11 mouse cellular contexts compared by ENCODE assay signal in genomic region chr2:181135446-181135818, GRCm38 (mm10). TPM values are rescaled to one million over a fixed set of nuclear protein-coding genes. Genes with fewer than 3 reads are reported as not detected.
DNase-seq lines count a peak whose midpoint lies in the region; ATAC-seq and TF ChIP-seq lines count a peak whose summit lies in the region.
"Had no signal": no experiment of that assay in that cellular context is flagged by ENCODE, and none has a peak within 500 bp of the region (broad histone marks: within the 10 kb centered on the region; RNA-seq: fewer than 3 reads in every experiment).

No protein-coding gene starts in this region.

- no peak overlapping the region for H3K9ac ChIP-seq in heart, embryonic 14.5 days (ENCODE audit: low read length)
- H3K9ac ChIP-seq in ES-E14 (ENCODE audit: insufficient read depth, low read depth, low read length, poor library complexity, severe bottlenecking), result no peak overlapping the region
- H3K9ac ChIP-seq in forebrain, postnatal 0 days, result peak overlapping the region; percentile 94
- H3K9ac ChIP-seq in limb, embryonic 15.5 days, result no peak overlapping the region
- H3K9ac ChIP-seq: liver, embryonic 13.5 days had no signal

- no peak for DNase-seq in heart, postnatal 36 days
- DNase-seq in ES-E14 (ENCODE audit: low read depth, low spot score) (no peak), MN1 (ENCODE audit: low spot score) (no peak)
- no peak for DNase-seq in forebrain, postnatal 0 days
- no peak for DNase-seq in adrenal gland, adult 2 months
- DNase-seq in lung, postnatal 36 days, result no peak
- DNase-seq: kidney, adult 18-20 months; liver, embryonic 13.5 days had no signal

- peak overlapping the region; percentile 68 for H3K4me2 ChIP-seq in heart, embryonic 14.5 days (ENCODE audit: low read length)
- peak overlapping the region; percentile 74 for H3K4me2 ChIP-seq in forebrain, postnatal 0 days (ENCODE audit: low read depth)
- H3K4me2 ChIP-seq in limb, embryonic 15.5 days, result peak overlapping the region; percentile 76

- no peak overlapping the region for H3K27ac ChIP-seq in heart, embryonic 14.5 days (replicated peaks in 1 of 2; ENCODE audit: control insufficient read depth in 1 of 2, insufficient read depth in 1 of 2, low read depth in 2 of 2, low read length in 2 of 2)
- H3K27ac ChIP-seq in ES-E14 (ENCODE audit: insufficient read depth, low read depth, low read length, poor library complexity, severe bottlenecking), result no peak overlapping the region
- peak overlapping the region; percentile 98 for H3K27ac ChIP-seq in forebrain, postnatal 0 days (ENCODE audit: low read depth, low read length)
- no peak overlapping the region for H3K27ac ChIP-seq in limb, embryonic 15.5 days
- H3K27ac ChIP-seq: liver, embryonic 13.5 days had no signal

- H3K4me1 ChIP-seq in heart, embryonic 14.5 days (ENCODE audit: control insufficient read depth in 2 of 2, insufficient read depth in 2 of 2, low read length in 2 of 2), result peaks cover 0 to 8% of the 10 kb centered on the region in 2 experiments; a peak in 3 of 4 replicates
- H3K4me1 ChIP-seq in ES-E14 (ENCODE audit: control insufficient read depth in 2 of 2, insufficient read depth in 2 of 2, low read length in 2 of 2, poor library complexity in 1 of 2), result peaks cover 0 to 4% of the 10 kb centered on the region in 2 experiments; a peak in 1 of 4 replicates
- peaks cover 28% of the 10 kb centered on the region for H3K4me1 ChIP-seq in forebrain, postnatal 0 days (ENCODE audit: insufficient read depth)
- peaks cover 12% of the 10 kb centered on the region for H3K4me1 ChIP-seq in limb, embryonic 15.5 days
- H3K4me1 ChIP-seq: liver, embryonic 13.5 days had no signal

- no peak for TF ChIP-seq CTCF in forebrain, postnatal 0 days (IDR thresholded peaks at IDR 0.05; ENCODE audit: low read depth)

- in situ Hi-C loops in ES-E14 (cut with MboI; ENCODE audit: low sequenced_read_pairs in 2 of 2, unreplicated experiment in 2 of 2), result no loop called here

- H3K4me3 ChIP-seq in heart, embryonic 14.5 days (ENCODE audit: control insufficient read depth in 1 of 2, insufficient read depth in 1 of 2, low read depth in 1 of 2, low read length in 2 of 2), result peak overlapping the region in 1 of 2 experiments; percentile 44; a peak in 2 of 4 replicates
- H3K4me3 ChIP-seq in ES-E14 (ENCODE audit: insufficient read depth in 1 of 2, low read depth in 1 of 2, low read length in 2 of 2, poor library complexity in 1 of 2, severe bottlenecking in 1 of 2), result peak overlapping the region; percentile 88; a peak in 3 of 4 replicates
- peak overlapping the region; percentile 81 for H3K4me3 ChIP-seq in forebrain, postnatal 0 days (ENCODE audit: low read depth, low read length)
- H3K4me3 ChIP-seq in limb, embryonic 15.5 days, result peak overlapping the region; percentile 43

- peaks cover 77% of the 10 kb centered on the region for H3K27me3 ChIP-seq in heart, embryonic 14.5 days (ENCODE audit: control insufficient read depth, insufficient read depth, low read length)
- peaks cover 9% of the 10 kb centered on the region for H3K27me3 ChIP-seq in forebrain, postnatal 0 days (ENCODE audit: insufficient read depth, low read length)
- peaks cover 70% of the 10 kb centered on the region for H3K27me3 ChIP-seq in limb, embryonic 15.5 days

- ATAC-seq in heart, embryonic 14.5 days (ENCODE audit: insufficient number of reproducible peaks, insufficient read depth, low FRiP score, low read depth), result no peak
- no peak for ATAC-seq in forebrain, postnatal 0 days
- no peak for ATAC-seq in limb, embryonic 15.5 days (ENCODE audit: insufficient number of reproducible peaks, low FRiP score, low TSS enrichment, low read depth)

- WGBS in heart, embryonic 14.5 days, result 11% methylated on average over 4 of the region's 4 CpGs
- WGBS in forebrain, postnatal 0 days, result 5% methylated on average over 4 of the region's 4 CpGs
- WGBS in limb, embryonic 15.5 days, result 9% methylated on average over 4 of the region's 4 CpGs

- intact Hi-C loops in heart, postnatal 36 days (cut with DNase I), result no loop called here

- no peaks in the 10 kb centered on the region for H3K9me3 ChIP-seq in heart, embryonic 14.5 days (ENCODE audit: control insufficient read depth, low read length)
- H3K9me3 ChIP-seq in ES-E14 (ENCODE audit: control insufficient read depth, insufficient read depth, low read depth, low read length), result no peaks in the 10 kb centered on the region
- H3K9me3 ChIP-seq in forebrain, postnatal 0 days (ENCODE audit: low read length), result no peaks in the 10 kb centered on the region
- no peaks in the 10 kb centered on the region for H3K9me3 ChIP-seq in limb, embryonic 15.5 days
- H3K9me3 ChIP-seq: liver, embryonic 13.5 days had no signal

- no peaks in the 10 kb centered on the region for H3K36me3 ChIP-seq in heart, embryonic 14.5 days (ENCODE audit: control insufficient read depth, insufficient read depth, low read length)
- H3K36me3 ChIP-seq in ES-E14 (ENCODE audit: control insufficient read depth, insufficient read depth, low read length, poor library complexity, severe bottlenecking), result no peaks in the 10 kb centered on the region
- no peaks in the 10 kb centered on the region for H3K36me3 ChIP-seq in forebrain, postnatal 0 days (ENCODE audit: insufficient read depth)
- no peaks in the 10 kb centered on the region for H3K36me3 ChIP-seq in limb, embryonic 15.5 days
- H3K36me3 ChIP-seq: liver, embryonic 13.5 days had no signal

TF ChIP-seq in ES-E14, 5 proteins besides CTCF, POLR2A, EP300 and RAD21:
- TF ChIP-seq CHD2 (IDR thresholded peaks at IDR 0.05; ENCODE audit: low read depth, low read length), result no peak

RNA-seq across cellular contexts. Expression of gene Kcnq2, which starts 0.3 kb away (rescaled TPM):
- 0.11 TPM in 1 of 2 replicates, not detected in the other for polyA plus RNA-seq in heart, embryonic 14.5 days (2014; fragmentation: Nextera tagmentation; extraction: Ambion mirVana)
- total RNA-seq in heart, postnatal 36 days (2021), result not detected
- 4.6 and 11.6 TPM in 2 replicates for total RNA-seq in ES-E14 (2012; rRNA removed)
- 113 and 134 TPM in 2 replicates for total RNA-seq in forebrain, postnatal 0 days (2014; rRNA removed)
- polyA plus RNA-seq in forebrain, postnatal 0 days (2015; fragmentation: Nextera tagmentation; extraction: Ambion mirVana), result 24.7 and 31.7 TPM in 2 replicates
- 0.15 TPM in 1 of 2 replicates, not detected in the other for polyA plus RNA-seq in limb, embryonic 15.5 days (2015; fragmentation: Nextera tagmentation; extraction: Ambion mirVana)
- 1 to 10 TPM; 5.2 to 5.4 TPM for total RNA-seq in adrenal gland, adult 2 months (2021)
- polyA plus RNA-seq in adrenal gland, adult 2 months (2012; rRNA removed), result 2.8 and 3.7 TPM in 2 replicates
- total RNA-seq: neutrophil, adult 5-6 weeks had no signal

RNA-seq across cellular contexts. Expression of gene Eef1a2, which starts 21.4 kb away (rescaled TPM):
- 22.6 and 24.7 TPM in 2 replicates for polyA plus RNA-seq in heart, embryonic 14.5 days (2014; fragmentation: Nextera tagmentation; extraction: Ambion mirVana)
- 1,000 to 10,000 TPM; 1,480 to 1,577 TPM for total RNA-seq in heart, postnatal 36 days (2021)
- total RNA-seq in ES-E14 (2012; rRNA removed), result 0.76 and 0.95 TPM in 2 replicates
- total RNA-seq in forebrain, postnatal 0 days (2014; rRNA removed), result 215 and 218 TPM in 2 replicates
- polyA plus RNA-seq in forebrain, postnatal 0 days (2015; fragmentation: Nextera tagmentation; extraction: Ambion mirVana), result 12.8 and 17.5 TPM in 2 replicates
- not detected in 2 replicates for polyA plus RNA-seq in limb, embryonic 15.5 days (2015; fragmentation: Nextera tagmentation; extraction: Ambion mirVana)
- 10 to 100 TPM; 44.0 to 65.9 TPM for total RNA-seq in adrenal gland, adult 2 months (2021)
- 30.4 and 42.9 TPM in 2 replicates for polyA plus RNA-seq in adrenal gland, adult 2 months (2012; rRNA removed)
- total RNA-seq: neutrophil, adult 5-6 weeks had no signal
- polyA plus RNA-seq: liver, embryonic 13.5 days had no signal

RNA-seq across cellular contexts. Expression of gene Ppdpf, which starts 51.6 kb away (rescaled TPM):
- 181 and 193 TPM in 2 replicates for polyA plus RNA-seq in heart, embryonic 14.5 days (2014; fragmentation: Nextera tagmentation; extraction: Ambion mirVana)
- 10 to 100 TPM; 49.4 to 52.6 TPM for total RNA-seq in heart, postnatal 36 days (2021)
- 67.1 and 71.8 TPM in 2 replicates for total RNA-seq in ES-E14 (2012; rRNA removed)
- total RNA-seq in forebrain, postnatal 0 days (2014; rRNA removed), result 239 and 264 TPM in 2 replicates
- polyA plus RNA-seq in forebrain, postnatal 0 days (2015; fragmentation: Nextera tagmentation; extraction: Ambion mirVana), result 402 and 447 TPM in 2 replicates
- 230 and 254 TPM in 2 replicates for polyA plus RNA-seq in limb, embryonic 15.5 days (2015; fragmentation: Nextera tagmentation; extraction: Ambion mirVana)
- 10 to 100 TPM; 91.1 to 91.9 TPM for total RNA-seq in adrenal gland, adult 2 months (2021)
- polyA plus RNA-seq in adrenal gland, adult 2 months (2012; rRNA removed), result 160 and 197 TPM in 2 replicates

Comparison
In these comparisons a context has a peak if more than half of its experiments do, and no peak if none do; other contexts are left out.
1. RNA of gene Eef1a2, which starts 21.4 kb away (total RNA-seq): 1,480 to 1,577 TPM in heart, postnatal 36 days, 215 to 218 TPM in forebrain, postnatal 0 days and 44.0 to 65.9 TPM in adrenal gland, adult 2 months; 0.76 to 0.95 TPM in ES-E14; every median in the first group is over 10 times any median in the second.
2. Peak in every context shown above with its lines, with median percentiles within 50 percentile points of each other: H3K4me2 ChIP-seq.